Mouse (Mus musculus) small intestine, adult 2 months (tissue): ENCODE data around the gene Arid3a.

Experiments used
- CTCF ChIP-seq: fragments of 200-500 bp; IDR thresholded peaks from 2 replicates; pipeline ENCODE4 v1.5.1; 2012; ENCODE audit warnings: low read depth, mild to moderate bottlenecking, control low read depth, inconsistent platforms, low read length, moderate library complexity, mixed read lengths; ENCODE audit not compliant: insufficient replicate concordance, insufficient read length; ENCODE audit errors: extremely low read depth
- POLR2A ChIP-seq: fragments of 200-500 bp; IDR thresholded peaks from 2 replicates; pipeline ENCODE4 v1.6.1; 2012; ENCODE audit warnings: low read depth, mild to moderate bottlenecking, control low read depth, inconsistent platforms, low read length, moderate library complexity

- TF ChIP-seq CTCF: no peak
- TF ChIP-seq POLR2A: no peak
Observed at GRCm38 (mm10) chr10:79928907-79929701, 2.3 kb downstream of the Arid3a start.
